Mouse (Mus musculus): Measurements from ENCODE around the gene Iapp. TPM values are rescaled to one million over a fixed set of nuclear protein-coding genes. Genes with fewer than 3 reads are reported as not detected.
A peak's percentile ranks its signal among the peaks of the same experiment; 100 is the strongest.
"Not testable (repeated sequence)": the region's sequence is repeated elsewhere in the genome, so short reads cannot be mapped to it uniquely, and the experiment has no call there.

Gene Iapp
- total and polyA plus RNA-seq, 3 experiments: not detected

DNA sequence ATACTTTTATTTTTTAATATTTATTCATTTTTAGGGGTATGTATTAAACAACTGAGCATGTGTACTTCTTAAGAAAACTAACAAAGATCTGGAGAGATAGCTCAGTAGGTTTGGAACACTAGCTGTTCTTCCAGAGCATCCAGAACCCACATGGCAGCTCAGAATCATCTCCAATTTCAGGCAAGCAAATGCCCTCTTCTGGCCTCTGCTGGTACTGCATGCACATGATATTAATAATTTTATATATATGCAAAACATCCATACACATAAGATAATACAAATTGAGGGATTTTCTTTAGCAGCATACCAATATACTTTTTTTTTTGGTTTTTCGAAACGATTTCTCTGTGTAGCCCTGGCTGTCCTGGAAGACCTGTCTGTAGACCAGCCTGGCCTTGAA lies 45.3 kb downstream of the Iapp start:
- 47% methylated on average over 2 of the region's 2 CpGs for WGBS
- Histone ChIP-seq H3K4me3 (no peak overlapping the region), H3K27me3 (ENCODE audit: control insufficient read depth, insufficient read depth, low read length) (no peaks in the 10 kb centered on the region), H3K9ac (ENCODE audit: low read depth, low read length) (no peak overlapping the region), H3K4me1 (ENCODE audit: control insufficient read depth, insufficient read depth, low read length) (no peaks in the 10 kb centered on the region; the same call in none of the 2 replicates), H3K79me2 (replicated peaks; ENCODE audit: control insufficient read depth, insufficient read depth, low read length) (no peaks in the 10 kb centered on the region), H3K36me3 (ENCODE audit: control insufficient read depth, insufficient read depth, low read length) (0 out of 2 replicates have a peak, but pooled peaks cover 2% of the 10 kb centered on the region), H3K27ac (no peak overlapping the region)
- intact Hi-C loops (cut with DNase I): no loop called here
- DNase-seq: peak in 1 of 2 experiments; percentile 23
- TF ChIP-seq EP300 (IDR thresholded peaks at IDR 0.05; ENCODE audit: insufficient read depth, low read depth, low read length) (no peak), CTCF (IDR thresholded peaks at IDR 0.05) (peak; percentile 75)

DNA sequence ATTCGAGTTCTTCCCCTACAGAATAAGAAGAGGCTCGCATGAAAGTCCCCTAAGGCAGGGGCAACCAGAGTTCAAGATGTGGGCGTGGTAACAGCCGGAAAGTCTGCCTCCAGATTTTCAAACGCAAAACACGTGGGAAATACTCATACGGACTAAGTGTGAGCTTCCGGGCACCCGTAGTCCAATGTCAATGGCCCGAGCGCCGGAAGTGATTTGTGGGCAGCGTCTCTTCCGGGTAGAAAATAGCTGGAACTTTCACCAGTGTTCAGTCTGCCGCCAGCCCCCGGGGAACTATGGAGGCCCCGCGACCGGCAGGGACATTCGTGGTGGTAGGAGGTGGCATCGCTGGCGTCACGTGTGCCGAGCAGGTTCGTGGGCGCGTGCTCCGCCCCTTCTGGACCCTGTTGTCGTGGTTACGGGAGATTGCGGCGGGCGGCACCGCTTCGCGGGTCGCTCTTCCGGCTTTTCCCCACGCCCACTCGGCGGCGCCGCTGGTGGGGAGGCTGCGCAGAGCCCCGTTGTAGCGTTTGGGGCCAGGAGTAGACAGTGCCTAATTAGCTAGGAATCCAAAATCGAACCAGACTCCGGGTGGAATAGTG lies 47.3 kb downstream of the Iapp start, which contains the start of gene Pyroxd1:
TSS of gene Pyroxd1 (plus strand) at position 215 of the 599 bp plus-strand sequence.
- H3K27ac ChIP-seq: peak within 1 kb of the TSS; percentile 79
- peak; percentile 83 to 89 for DNase-seq
- H3K4me3 ChIP-seq: peak within 1 kb of the TSS; percentile 94
- intact Hi-C loops (cut with DNase I): loop anchor here (2.0 to 5.0 kb wide), 2 partner anchors 41 to 412 kb away; partner anchors contain the start of genes Cmas, Golt1b and Recql
- H3K79me2 ChIP-seq (replicated peaks; ENCODE audit: control insufficient read depth, insufficient read depth, low read length): no peaks in the 10 kb centered on the region
- under 1% methylated on average over 48 of the region's 48 CpGs for WGBS
- no peaks in the 10 kb centered on the region for H3K27me3 ChIP-seq (ENCODE audit: control insufficient read depth, insufficient read depth, low read length)
- 0 out of 2 replicates have a peak, but pooled peaks cover 2% of the 10 kb centered on the region for H3K36me3 ChIP-seq (ENCODE audit: control insufficient read depth, insufficient read depth, low read length)
- H3K4me1 ChIP-seq (ENCODE audit: control insufficient read depth, insufficient read depth, low read length): no peaks in the 10 kb centered on the region; the same call in none of the 2 replicates
- TF ChIP-seq EP300 (IDR thresholded peaks at IDR 0.05; ENCODE audit: insufficient read depth, low read depth, low read length): peak; percentile 58; the same call in 1 of the 2 replicates
- no peak for TF ChIP-seq CTCF (IDR thresholded peaks at IDR 0.05)
- no peak for TF ChIP-seq POLR2A (IDR thresholded peaks at IDR 0.05; ENCODE audit: insufficient read depth, low read depth, low read length)
- H3K9ac ChIP-seq (ENCODE audit: low read depth, low read length): peak within 1 kb of the TSS; percentile 82

DNA sequence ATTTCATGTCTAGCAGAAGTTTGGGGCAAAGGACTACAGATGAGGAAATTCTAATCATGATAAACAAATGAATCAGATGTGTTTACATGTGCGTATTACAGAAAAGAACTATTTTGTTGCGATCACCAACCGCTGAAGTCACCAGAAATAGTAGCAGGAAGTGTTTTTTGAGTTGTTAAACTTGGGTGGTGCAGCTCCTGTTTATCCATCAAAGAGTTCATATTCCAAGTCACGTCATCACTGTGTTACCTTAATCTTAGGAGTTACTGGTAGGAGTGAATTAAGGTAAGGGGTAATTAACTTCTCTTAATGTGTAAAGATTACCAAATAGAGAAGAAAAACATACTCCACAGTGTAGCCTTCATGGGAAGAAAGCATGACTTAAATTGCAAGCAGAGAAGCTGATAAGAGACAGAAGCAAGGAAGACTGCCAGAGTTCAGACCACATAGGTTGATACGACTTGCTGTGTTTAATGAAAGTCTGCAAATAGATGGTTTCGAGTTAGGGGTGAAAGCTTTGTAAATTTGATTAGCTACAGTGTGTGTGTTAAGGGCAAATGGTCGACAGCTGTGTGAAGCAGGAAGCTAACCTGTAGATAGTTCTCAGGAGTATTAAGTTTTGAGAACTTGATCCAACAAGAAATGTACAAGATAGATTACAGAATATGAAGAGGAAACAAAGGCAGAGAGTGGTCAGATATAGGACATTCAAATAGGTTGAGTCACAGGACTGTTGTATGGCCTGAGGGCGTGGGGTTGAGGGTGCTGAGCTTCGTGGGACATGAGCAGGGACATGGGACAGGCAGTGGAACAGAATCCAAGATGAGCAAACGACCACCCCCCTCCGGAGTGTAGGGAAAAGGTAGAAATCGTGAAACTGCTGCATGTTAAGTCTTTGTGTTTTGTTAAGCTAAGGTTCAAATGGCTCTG lies 48.2 kb downstream of the Iapp start:
- intact Hi-C loops (cut with DNase I): loop anchor here (2.0 to 5.0 kb wide), 2 partner anchors 40 to 411 kb away; partner anchors contain the start of genes Cmas, Golt1b and Recql
- Histone ChIP-seq H3K27ac (peak overlapping the region; percentile 79), H3K36me3 (ENCODE audit: control insufficient read depth, insufficient read depth, low read length) (0 out of 2 replicates have a peak, but pooled peaks cover 2% of the 10 kb centered on the region), H3K27me3 (ENCODE audit: control insufficient read depth, insufficient read depth, low read length) (no peaks in the 10 kb centered on the region), H3K9ac (ENCODE audit: low read depth, low read length) (no peak overlapping the region; the same call in 1 of the 2 replicates), H3K4me3 (peak overlapping the region; percentile 94), H3K79me2 (replicated peaks; ENCODE audit: control insufficient read depth, insufficient read depth, low read length) (no peaks in the 10 kb centered on the region), H3K4me1 (ENCODE audit: control insufficient read depth, insufficient read depth, low read length) (no peaks in the 10 kb centered on the region; the same call in none of the 2 replicates)
- WGBS: 33% methylated on average over 12 of the region's 12 CpGs
- DNase-seq: no peak
- no peak for TF ChIP-seq POLR2A (IDR thresholded peaks at IDR 0.05; ENCODE audit: insufficient read depth, low read depth, low read length)
- no peak for TF ChIP-seq CTCF (IDR thresholded peaks at IDR 0.05)
- TF ChIP-seq EP300 (IDR thresholded peaks at IDR 0.05; ENCODE audit: insufficient read depth, low read depth, low read length): no peak

DNA sequence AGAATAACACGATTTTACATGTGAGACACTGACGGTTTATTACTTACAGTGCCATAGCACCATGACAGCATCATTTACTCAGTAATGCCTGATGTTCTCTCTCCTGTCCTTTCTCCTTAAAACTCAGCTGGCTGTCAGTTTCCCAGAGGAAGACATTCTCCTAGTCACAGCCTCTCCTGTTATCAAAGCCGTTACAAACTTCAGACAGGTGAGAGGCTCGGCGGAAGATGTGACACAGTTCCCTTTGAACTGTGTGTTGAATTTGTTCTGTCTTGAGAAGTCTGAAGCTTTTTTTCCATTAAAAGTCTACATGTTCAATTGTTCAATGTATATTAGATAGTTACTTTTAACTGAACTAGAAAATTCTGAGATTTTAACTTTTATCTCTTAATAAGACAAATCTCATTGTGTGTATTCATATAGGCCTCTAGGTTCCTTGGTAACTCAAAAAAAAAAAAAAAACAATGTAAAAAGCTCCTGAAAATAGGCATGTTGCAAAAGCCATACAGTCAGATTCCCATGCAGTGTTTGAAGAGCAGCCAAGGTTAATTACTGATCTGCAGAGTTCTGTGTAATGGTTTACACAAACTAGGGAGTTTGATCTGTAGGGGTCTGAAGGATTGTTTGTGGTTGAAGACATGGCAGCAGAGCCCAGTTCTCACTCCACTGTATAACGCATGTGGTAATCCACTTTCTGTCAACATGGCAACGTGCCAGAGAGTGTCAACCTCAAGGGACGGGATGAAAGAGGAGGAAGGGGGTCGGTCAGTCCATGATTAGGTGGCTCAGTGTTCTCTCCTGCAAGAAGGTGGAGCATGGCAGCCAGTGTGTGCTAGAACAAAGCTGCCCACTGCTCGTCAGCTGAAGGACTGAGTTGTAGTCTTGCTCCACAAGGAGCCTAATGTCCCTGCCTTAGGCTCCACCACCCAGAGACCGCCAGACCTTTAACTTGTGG lies 49.5 kb downstream of the Iapp start:
- no peaks in the 10 kb centered on the region for H3K79me2 ChIP-seq (replicated peaks; ENCODE audit: control insufficient read depth, insufficient read depth, low read length)
- intact Hi-C loops (cut with DNase I): loop anchor here (2.0 to 5.0 kb wide), 2 partner anchors 39 to 410 kb away; partner anchors contain the start of genes Cmas, Golt1b and Recql
- WGBS: 67% methylated on average over 11 of the region's 11 CpGs
- H3K27me3 ChIP-seq (ENCODE audit: control insufficient read depth, insufficient read depth, low read length): no peaks in the 10 kb centered on the region
- no peak for DNase-seq
- H3K27ac ChIP-seq: no peak overlapping the region
- no peak overlapping the region for H3K9ac ChIP-seq (ENCODE audit: low read depth, low read length)
- TF ChIP-seq EP300 (IDR thresholded peaks at IDR 0.05; ENCODE audit: insufficient read depth, low read depth, low read length): no peak
- no peak for TF ChIP-seq POLR2A (IDR thresholded peaks at IDR 0.05; ENCODE audit: insufficient read depth, low read depth, low read length)
- TF ChIP-seq CTCF (IDR thresholded peaks at IDR 0.05): no peak
- H3K4me3 ChIP-seq: no peak overlapping the region
- H3K4me1 ChIP-seq (ENCODE audit: control insufficient read depth, insufficient read depth, low read length): no peaks in the 10 kb centered on the region; the same call in none of the 2 replicates
- 0 out of 2 replicates have a peak, but pooled peaks cover 2% of the 10 kb centered on the region for H3K36me3 ChIP-seq (ENCODE audit: control insufficient read depth, insufficient read depth, low read length)

DNA sequence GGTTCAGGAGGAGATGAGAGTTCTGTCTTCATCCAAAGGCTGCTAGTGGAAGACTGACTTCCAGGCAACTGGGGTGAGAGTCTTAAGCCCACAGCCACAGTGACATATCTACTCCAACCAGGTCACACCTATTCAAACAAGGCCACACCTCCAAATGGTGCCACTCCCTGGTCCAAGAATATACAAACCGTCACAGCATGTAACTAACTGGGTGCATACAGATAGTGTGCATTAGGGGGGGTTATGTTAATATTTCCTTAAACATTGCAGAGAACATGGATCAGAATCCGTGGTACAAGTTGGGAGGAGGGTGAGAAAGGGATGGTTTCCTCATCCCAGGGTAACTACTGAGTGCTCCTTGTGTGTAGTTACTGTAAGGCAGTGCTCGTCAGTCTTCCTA lies 53.9 kb downstream of the Iapp start:
- not testable (repeated sequence) for H3K4me3 ChIP-seq; H3K36me3 ChIP-seq (ENCODE audit: control insufficient read depth, insufficient read depth, low read length)

More for the DNA sequence above, 53.9 kb downstream of the Iapp start:
- intact Hi-C loops (cut with DNase I); H3K27me3 ChIP-seq (ENCODE audit: control insufficient read depth, insufficient read depth, low read length); DNase-seq; H3K9ac ChIP-seq (ENCODE audit: low read depth, low read length); H3K27ac ChIP-seq; H3K4me1 ChIP-seq (ENCODE audit: control insufficient read depth, insufficient read depth, low read length); H3K79me2 ChIP-seq (replicated peaks; ENCODE audit: control insufficient read depth, insufficient read depth, low read length): not testable (repeated sequence)
- WGBS: 90% methylated on average over 3 of the region's 3 CpGs

Other genes starting within 250 kb of the Iapp start
- gene Slco1a6, start 89.9 kb upstream of the Iapp start, total RNA-seq (2021): not detected
- not detected in 2 replicates for gene Slco1a6, start 89.9 kb upstream of the Iapp start, polyA plus RNA-seq (2012; rRNA removed)
- gene Slco1a5, start 24.6 kb downstream of the Iapp start, total RNA-seq (2021): not detected
- 0.06 TPM in 1 of 2 replicates, not detected in the other for gene Slco1a5, start 24.6 kb downstream of the Iapp start, polyA plus RNA-seq (2012; rRNA removed)
- gene Pyroxd1, start 47.2 kb downstream of the Iapp start, total RNA-seq (2021): 1 to 10 TPM; 9.4 to 9.6 TPM
- 3.3 and 5.5 TPM in 2 replicates for gene Pyroxd1, start 47.2 kb downstream of the Iapp start, polyA plus RNA-seq (2012; rRNA removed)
- gene Recql, start 88.7 kb downstream of the Iapp start, total RNA-seq (2021): 1 to 10 TPM; 6.9 to 8.4 TPM
- gene Recql, start 88.7 kb downstream of the Iapp start, polyA plus RNA-seq (2012; rRNA removed): 2.3 and 5.4 TPM in 2 replicates
- gene Golt1b, start 88.8 kb downstream of the Iapp start, total RNA-seq (2021): 10 to 100 TPM; 15.6 to 21.4 TPM
- 7.0 and 13.6 TPM in 2 replicates for gene Golt1b, start 88.8 kb downstream of the Iapp start, polyA plus RNA-seq (2012; rRNA removed)
- not detected for gene Spx, start 115.0 kb downstream of the Iapp start, total RNA-seq (2021)
- gene Spx, start 115.0 kb downstream of the Iapp start, polyA plus RNA-seq (2012; rRNA removed): 0.18 and 0.25 TPM in 2 replicates
- gene Gys2, start 174.7 kb downstream of the Iapp start, total RNA-seq (2021): under 1 TPM; 0.09 to 0.39 TPM
- gene Gys2, start 174.7 kb downstream of the Iapp start, polyA plus RNA-seq (2012; rRNA removed): 0.50 and 1.0 TPM in 2 replicates
- gene Ldhb, start 209.5 kb downstream of the Iapp start, total RNA-seq (2021): 1,000 to 10,000 TPM; 2,754 to 3,232 TPM
- 2,197 and 2,972 TPM in 2 replicates for gene Ldhb, start 209.5 kb downstream of the Iapp start, polyA plus RNA-seq (2012; rRNA removed)